Mouse (Mus musculus) myocyte (in vitro differentiated cells): ENCODE data around the gene Ipo5.

Source experiments
- CEBPB ChIP-seq: IDR thresholded peaks from 2 replicates; pipeline ENCODE4 v1.6.1; 2011; ENCODE audit warnings: mild to moderate bottlenecking, moderate library complexity; ENCODE audit not compliant: poor library complexity, insufficient read depth, severe bottlenecking
- E2F4 ChIP-seq: IDR thresholded peaks from one replicate; pipeline ENCODE4 v1.6.1; 2011; ENCODE audit warnings: mild to moderate bottlenecking, control low read depth, moderate library complexity; ENCODE audit not compliant: insufficient read depth
- POLR2A ChIP-seq: IDR thresholded peaks from one replicate; pipeline ENCODE4 v1.6.1; 2011; ENCODE audit warnings: low read depth, mild to moderate bottlenecking, control low read depth, moderate library complexity; ENCODE audit not compliant: insufficient read length
- POLR2AphosphoS2 ChIP-seq: IDR thresholded peaks from one replicate; pipeline ENCODE4 v1.6.1; 2011; ENCODE audit warnings: low read depth, control low read depth; ENCODE audit not compliant: insufficient read length
- REST ChIP-seq: IDR thresholded peaks from one replicate; pipeline ENCODE4 v1.6.1; 2011; ENCODE audit warnings: mild to moderate bottlenecking, control low read depth, moderate library complexity; ENCODE audit not compliant: insufficient read depth, insufficient read length
- TCF12 ChIP-seq: IDR thresholded peaks from one replicate; pipeline ENCODE4 v1.6.1; 2011; ENCODE audit warnings: mild to moderate bottlenecking, control low read depth; ENCODE audit not compliant: poor library complexity, insufficient read depth, severe bottlenecking
- TCF3 ChIP-seq: IDR thresholded peaks from one replicate; pipeline ENCODE4 v1.6.1; 2011; ENCODE audit warnings: low read depth, control low read depth; ENCODE audit not compliant: insufficient read length
- USF1 ChIP-seq: IDR thresholded peaks from one replicate; pipeline ENCODE4 v1.6.1; 2011; ENCODE audit warnings: low read depth, mild to moderate bottlenecking, control low read depth, moderate library complexity

GRCm38 (mm10) chr14:120880601-120881000 lies 30.4 kb upstream of the Ipo5 start:
- no peak for TF ChIP-seq POLR2A
- TF ChIP-seq CEBPB: no peak
- no peak for TF ChIP-seq USF1
- no peak for TF ChIP-seq REST
- TF ChIP-seq TCF12: no peak
- TF ChIP-seq POLR2AphosphoS2: no peak
- TF ChIP-seq TCF3: no peak
- no peak for TF ChIP-seq E2F4
